Mouse (Mus musculus): ENCODE measurements around the gene Nrp2.

The Nrp2 gene

GRCm38 (mm10) chr1:62787546-62787945 lies 84.5 kb downstream of the Nrp2 start:
- DNase-seq, result no peak

- no peak for DNase-seq
These were observed 91.3 kb downstream of the Nrp2 start for GRCm38 (mm10) chr1:62794223-62794895.

GRCm38 (mm10) chr1:62794896-62795255 lies 91.8 kb downstream of the Nrp2 start:
- no peak for DNase-seq

GRCm38 (mm10) chr1:62795307-62796037 lies 92.4 kb downstream of the Nrp2 start:
- peak; percentile 77 for DNase-seq

DNA sequence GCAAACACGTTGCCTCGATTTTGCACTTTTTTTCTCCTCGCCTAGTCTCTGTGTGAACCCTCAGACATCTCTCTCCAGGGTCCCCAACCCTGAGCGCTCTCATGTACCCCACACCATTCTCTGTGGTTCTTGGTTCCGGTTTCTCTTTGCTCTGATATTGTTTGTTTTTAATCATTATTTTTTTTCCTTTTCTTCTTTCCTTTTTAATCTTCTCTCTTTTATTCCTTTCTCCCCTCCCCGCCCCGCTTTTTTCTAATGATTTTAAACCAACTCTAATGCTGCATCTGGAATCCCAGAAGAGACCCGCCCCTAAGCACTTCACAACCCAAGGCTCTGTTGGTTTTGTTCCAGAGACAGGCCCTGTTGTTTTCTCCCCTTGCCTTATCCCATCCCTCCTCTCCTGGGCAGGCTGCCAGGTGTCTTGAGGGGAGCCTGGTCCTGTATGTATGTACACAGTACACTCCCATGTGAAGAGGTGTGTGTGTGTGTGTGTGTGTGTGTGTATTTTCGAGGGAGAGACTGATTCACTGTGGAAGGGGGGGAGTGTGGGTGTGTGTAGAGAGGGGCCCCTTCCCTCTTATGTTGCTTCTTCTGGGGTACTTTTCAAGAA lies 93.1 kb downstream of the Nrp2 start:
- peak; percentile 67 for DNase-seq

GRCm38 (mm10) chr1:62799427-62799826 lies 96.3 kb downstream of the Nrp2 start:
- DNase-seq, result no peak

- DNase-seq, result no peak
These were observed 97.3 kb downstream of the Nrp2 start for GRCm38 (mm10) chr1:62800351-62800750.

DNA sequence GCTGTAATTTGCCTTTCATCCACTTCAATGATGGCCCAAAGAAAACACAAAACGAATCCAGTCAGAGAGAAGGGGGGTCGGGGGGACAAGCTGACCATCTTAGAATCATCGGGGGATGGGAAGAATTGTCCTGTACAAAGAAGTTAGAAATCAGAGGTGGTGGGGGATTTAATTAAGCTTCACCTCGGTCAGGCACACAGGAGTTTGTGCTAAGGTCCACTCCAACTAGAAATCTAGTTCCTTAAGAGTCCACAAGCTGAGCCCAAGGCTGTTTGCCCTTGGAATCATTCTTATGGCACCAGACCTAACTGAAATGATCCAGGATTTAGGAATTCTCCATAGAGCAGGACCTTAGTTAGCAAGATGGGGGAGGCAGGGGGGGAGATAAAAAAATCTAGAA lies 98.3 kb downstream of the Nrp2 start:
- DNase-seq, result no peak

- DNase-seq, result no peak
These were observed 98.8 kb downstream of the Nrp2 start for GRCm38 (mm10) chr1:62801842-62802241.

GRCm38 (mm10) chr1:62803544-62803943 lies 100.5 kb downstream of the Nrp2 start:
- DNase-seq, result no peak

GRCm38 (mm10) chr1:62806014-62806413 lies 102.9 kb downstream of the Nrp2 start:
- no peak for DNase-seq

DNA sequence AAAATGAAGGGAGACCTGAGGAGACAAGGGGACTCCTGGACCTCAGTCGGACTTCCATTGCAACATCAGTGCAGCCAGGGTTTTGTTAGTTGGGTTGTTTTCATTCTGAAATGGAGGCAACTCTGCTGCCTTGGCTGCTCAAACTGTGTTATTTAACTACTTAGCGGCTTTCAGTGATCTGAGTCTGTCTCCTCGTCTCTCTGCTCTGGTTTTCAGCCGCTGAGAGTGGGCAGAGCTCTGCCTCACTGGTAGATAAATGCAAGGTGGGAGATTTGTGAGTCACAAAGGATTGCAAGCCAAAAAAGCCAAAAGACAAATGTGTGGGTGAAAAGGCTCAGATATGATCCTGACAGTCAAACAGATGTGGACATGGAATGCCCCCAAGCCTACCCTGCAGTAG lies 105.3 kb downstream of the Nrp2 start:
- peak; percentile 24 for DNase-seq

DNA sequence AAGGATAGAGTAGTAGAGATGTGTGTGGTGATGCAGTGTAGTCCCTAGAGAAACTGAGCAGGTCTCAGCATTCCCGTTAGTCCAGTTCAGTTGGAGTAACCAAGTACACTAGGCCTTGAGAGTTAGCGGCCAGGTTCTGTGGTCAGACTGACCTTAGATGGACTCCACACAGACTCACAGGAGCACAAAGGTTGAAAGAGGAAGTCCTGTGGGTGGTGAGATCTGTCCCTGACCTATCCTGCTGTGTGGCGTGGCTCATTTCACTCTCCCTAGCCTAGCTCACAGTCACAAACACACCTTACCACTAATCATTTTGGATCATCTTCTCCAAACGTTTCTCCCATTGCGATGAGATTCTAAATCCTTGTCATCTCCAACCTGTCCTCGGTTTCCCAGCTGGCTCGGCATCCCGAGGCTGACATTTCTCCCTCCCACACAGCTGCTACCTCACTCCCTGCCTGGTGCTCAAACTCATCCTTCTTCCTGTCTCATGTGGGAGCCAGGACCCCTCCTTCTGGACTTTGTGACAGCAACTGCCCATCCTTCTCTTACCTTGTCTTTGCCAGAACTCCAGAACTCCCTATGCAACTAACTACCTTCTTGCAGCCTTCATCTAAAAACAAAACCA lies 106.6 kb downstream of the Nrp2 start:
- no peak for DNase-seq

DNA sequence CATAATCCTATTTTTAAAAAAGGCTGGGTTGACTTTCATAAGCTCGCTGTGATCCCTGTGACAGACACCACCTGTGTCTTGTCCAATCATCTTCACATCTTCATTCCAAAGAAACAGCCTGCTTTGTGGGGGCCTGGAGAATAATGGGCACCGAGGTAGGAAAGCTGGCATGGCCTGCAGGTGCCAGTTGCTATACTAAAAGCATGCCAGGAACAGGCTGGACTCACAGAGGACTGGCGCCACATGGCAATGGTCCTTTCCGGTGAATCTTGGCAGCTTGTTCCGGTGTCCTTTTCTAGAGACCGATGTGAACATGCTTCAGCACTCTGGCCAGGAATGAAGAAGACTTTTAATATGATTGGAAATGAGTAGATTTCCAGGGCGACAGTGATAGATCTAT lies 108.1 kb downstream of the Nrp2 start:
- DNase-seq, result no peak

GRCm38 (mm10) chr1:62812701-62813684 lies 109.9 kb downstream of the Nrp2 start:
- DNase-seq, result no peak

GRCm38 (mm10) chr1:62813938-62814337 lies 110.9 kb downstream of the Nrp2 start:
- DNase-seq, result no peak

- DNase-seq, result no peak
These were observed 114.5 kb downstream of the Nrp2 start for GRCm38 (mm10) chr1:62817566-62817965.

DNA sequence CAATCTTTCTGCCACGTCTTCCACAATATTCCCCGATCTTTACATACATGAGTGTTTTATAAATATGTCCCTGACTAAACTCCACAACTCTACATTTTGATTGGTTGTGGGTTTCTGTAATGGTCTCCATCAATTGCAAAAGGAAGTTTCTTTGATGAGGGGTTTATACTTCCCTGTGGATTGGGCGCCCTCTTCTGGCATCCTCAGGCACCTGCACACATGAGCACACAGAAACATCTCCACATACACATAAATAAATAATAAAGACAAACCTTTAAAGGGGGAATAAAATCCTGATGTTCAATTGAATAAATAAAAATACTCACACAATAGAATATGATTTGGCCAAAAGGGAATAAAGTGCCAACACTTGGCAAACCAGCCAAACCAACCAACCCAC lies 117.1 kb downstream of the Nrp2 start:
- peak; percentile 25 for DNase-seq

DNA sequence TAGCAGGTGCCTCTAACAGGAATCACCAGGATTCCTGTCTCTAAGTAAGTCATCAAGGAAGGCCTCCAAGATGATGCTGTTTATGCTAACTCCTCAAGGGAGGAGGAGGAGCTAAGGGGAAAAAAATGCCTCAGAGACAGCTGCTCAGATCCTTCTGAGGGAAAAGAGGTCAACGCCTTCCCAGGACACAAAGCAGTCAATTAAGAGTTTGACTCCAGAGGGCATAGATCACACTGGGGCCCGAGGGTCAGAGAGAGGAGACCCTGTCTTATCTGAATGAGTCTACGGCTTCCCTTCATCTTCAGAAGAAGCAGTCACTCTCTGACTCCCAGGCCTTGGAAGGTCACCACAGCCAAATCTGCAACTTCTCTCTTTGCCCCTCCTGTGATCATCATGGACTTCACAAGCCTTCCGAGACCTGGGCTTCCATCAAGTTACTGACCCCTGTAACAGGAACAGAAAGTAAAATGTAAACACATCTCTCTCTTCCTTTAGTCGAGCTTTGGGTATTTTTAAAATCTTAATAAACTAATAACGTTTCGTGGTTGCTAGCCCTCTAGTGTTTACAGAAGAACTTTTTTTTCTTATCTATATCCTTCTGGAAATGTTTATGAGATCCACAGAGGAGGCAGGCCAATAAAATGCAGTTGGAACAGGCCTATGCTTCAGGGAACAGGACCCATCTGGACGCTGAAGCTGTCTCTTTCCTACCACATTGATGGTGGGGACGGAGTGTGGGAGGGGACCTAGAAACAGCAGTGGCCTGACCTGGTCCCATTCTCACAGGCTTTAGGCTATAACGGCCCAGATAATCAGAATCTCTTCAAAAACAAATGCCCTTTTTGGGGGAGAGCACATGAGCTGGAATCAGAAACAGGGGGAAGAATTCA lies 118.7 kb downstream of the Nrp2 start:
- DNase-seq, result no peak

GRCm38 (mm10) chr1:62823549-62824195 lies 120.6 kb downstream of the Nrp2 start:
- peak; percentile 60 for DNase-seq
